Mouse (Mus musculus): ENCODE measurements around the gene Etfrf1.

- TF ChIP-seq CTCF (IDR thresholded peaks at IDR 0.05; ENCODE audit: borderline replicate concordance, insufficient read depth, low read length) = no peak
- TF ChIP-seq POLR2A (IDR thresholded peaks at IDR 0.05; ENCODE audit: low read depth, low read length) = no peak
Observed at GRCm38 (mm10) chr6:145256701-145257073, 45.8 kb downstream of the Etfrf1 start.
